Mouse (Mus musculus) neural tube, embryonic 15.5 days (tissue): ENCODE results near the gene Pnma5. TPM values are rescaled to one million over a fixed set of nuclear protein-coding genes. Genes with fewer than 3 reads are reported as not detected.
"Not testable (repeated sequence)": the region's sequence is repeated elsewhere in the genome, so short reads cannot be mapped to it uniquely, and the experiment has no call there.

Experiments
- ATAC-seq: fragments of 200-750 bp; cut with Nextera tagmentation; 2 replicates; pipeline ENCODE4 v1.8.0; 2017; ENCODE audit warnings: mild to moderate bottlenecking, moderate TSS enrichment, moderate library complexity; ENCODE audit not compliant: low FRiP score
- H3K27ac ChIP-seq: fragments of 300-500 bp; sonication (generic); replicated peaks from 2 replicates; pipeline ENCODE4 v1.5.1; 2015; ENCODE audit warnings: mild to moderate bottlenecking, inconsistent platforms
- H3K27me3 ChIP-seq: fragments of 300-500 bp; sonication (generic); replicated peaks from 2 replicates; pipeline ENCODE4 v1.6.1; 2015; ENCODE audit warnings: inconsistent platforms
- H3K36me3 ChIP-seq: fragments of 300-500 bp; sonication (generic); 2 replicates; pipeline ENCODE4 v1.6.1; 2015; ENCODE audit warnings: inconsistent platforms
- H3K4me1 ChIP-seq: fragments of 300-500 bp; sonication (generic); 2 replicates; pipeline ENCODE4 v1.6.1; 2015; ENCODE audit warnings: inconsistent platforms
- H3K4me2 ChIP-seq: fragments of 300-500 bp; sonication (generic); 2 replicates; pipeline ENCODE4 v1.6.1; 2015; ENCODE audit warnings: inconsistent platforms, mild to moderate bottlenecking, moderate library complexity
- H3K4me3 ChIP-seq: fragments of 300-500 bp; sonication (generic); replicated peaks from 2 replicates; pipeline ENCODE4 v1.5.1; 2015; ENCODE audit warnings: mild to moderate bottlenecking, inconsistent platforms
- H3K9ac ChIP-seq: fragments of 300-500 bp; sonication (generic); replicated peaks from 2 replicates; pipeline ENCODE4 v1.6.1; 2015; ENCODE audit warnings: mild to moderate bottlenecking, inconsistent platforms
- H3K9me3 ChIP-seq: fragments of 300-500 bp; sonication (generic); replicated peaks from 2 replicates; pipeline ENCODE4 v1.6.1; 2016; ENCODE audit warnings: inconsistent platforms
- WGBS: fragments of 180-500 bp; shearing (Covaris S2); methylation state at CpG from one replicate; pipeline ENCODE4 v1.1.7; 2015; ENCODE audit warnings: mixed read lengths; 5-methylcytosine and 5-hydroxymethylcytosine counted together
- polyA plus RNA-seq: library from polyadenylated mRNA; unstranded; fragments of >200 nt; fragmentation: Nextera tagmentation; extraction: Ambion mirVana; gene quantifications from 2 replicates; pipeline ENCODE4 v1.2.1, GENCODE M21; 2015

Pnma5 gene
- 0.23 TPM in 2 replicates for polyA plus RNA-seq

DNA sequence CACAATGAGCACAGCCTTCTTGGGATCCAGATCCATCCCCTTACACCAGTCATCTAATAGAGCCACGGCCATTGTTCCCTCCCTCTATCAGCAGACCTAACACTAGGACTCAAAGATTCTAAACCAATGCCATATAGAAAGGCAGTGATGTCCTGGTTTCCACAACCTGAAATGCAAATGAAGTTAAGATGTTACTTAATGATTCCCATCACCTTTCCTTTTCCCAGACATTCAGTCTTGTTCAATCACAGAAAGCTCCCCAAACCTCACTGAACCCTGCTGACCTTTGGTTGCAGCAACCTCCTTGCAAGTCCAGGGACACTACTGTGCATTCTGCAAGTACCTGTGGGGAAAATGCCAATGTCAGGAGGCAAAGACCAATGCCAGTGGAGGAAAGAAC is at the start of gene Pnma5:
Gene Pnma5 (minus strand): TSS at position 101 of the 400 bp plus-strand sequence.
- Histone ChIP-seq H3K27ac (no peak within 1 kb of the TSS), H3K27me3 (no peaks in the 10 kb centered on the region), H3K9ac (no peak within 1 kb of the TSS), H3K9me3 (no peaks in the 10 kb centered on the region), H3K4me2 (no peak within 1 kb of the TSS), H3K36me3 (no peaks in the 10 kb centered on the region), H3K4me3 (no peak within 1 kb of the TSS), H3K4me1 (no peaks in the 10 kb centered on the region)
- ATAC-seq, result no peak
- WGBS, result 78% methylated on average over 1 of the region's 1 CpGs

GRCm38 (mm10) chrX:73082267-73083055 is 45.6 kb upstream of the Pnma5 start, which contains the start of gene Xlr4a:
Gene Xlr4a, minus strand, starts transcription at chrX:73082478.
- 86% methylated on average over 18 of the region's 19 CpGs for WGBS
- not testable (repeated sequence) for H3K4me1 ChIP-seq, H3K36me3 ChIP-seq, H3K9me3 ChIP-seq, ATAC-seq, H3K27me3 ChIP-seq, H3K9ac ChIP-seq, H3K27ac ChIP-seq, H3K4me3 ChIP-seq, H3K4me2 ChIP-seq

DNA sequence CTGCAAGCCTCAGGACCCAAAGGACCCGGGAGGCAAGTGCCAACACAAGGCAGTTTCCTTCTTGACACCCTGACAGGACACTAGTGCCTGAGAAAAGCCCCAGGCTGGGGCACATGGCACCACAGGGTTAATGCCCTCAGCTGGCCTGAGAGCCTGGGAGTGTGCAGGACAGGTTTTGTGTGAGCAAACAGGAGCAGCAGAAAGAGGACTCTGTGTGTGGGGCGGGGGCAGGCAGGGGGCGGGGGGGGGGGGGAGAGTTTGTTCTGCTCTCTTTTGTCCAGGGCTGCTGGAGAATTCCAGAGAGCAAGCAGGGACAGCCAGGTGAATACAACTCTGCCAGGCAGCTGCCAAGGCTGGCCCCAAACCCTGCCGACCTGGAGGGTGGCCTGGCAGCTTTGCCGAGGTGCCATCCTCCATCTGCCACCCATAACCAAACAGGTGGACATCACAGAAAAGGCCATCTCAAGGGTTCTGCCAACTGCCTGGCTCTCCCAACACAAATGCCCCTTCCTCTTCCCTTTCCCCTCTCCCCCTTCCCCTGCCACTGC is 29.9 kb upstream of the Pnma5 start:
- H3K4me1 ChIP-seq, result 0 out of 2 replicates have a peak, but pooled peaks cover 10% of the 10 kb centered on the region
- not testable (repeated sequence) for H3K9ac ChIP-seq, H3K27ac ChIP-seq, ATAC-seq, H3K4me2 ChIP-seq, H3K4me3 ChIP-seq, H3K36me3 ChIP-seq, H3K9me3 ChIP-seq, H3K27me3 ChIP-seq
- WGBS, result no CpG with 5 or more reads among the region's 5 CpGs

GRCm38 (mm10) chrX:73064415-73064793 is 27.5 kb upstream of the Pnma5 start, which contains the start of gene Pnma3:
Gene Pnma3, plus strand, starts transcription at chrX:73064787.
- Histone ChIP-seq H3K36me3 (no peaks in the 10 kb centered on the region), H3K4me3 (peak within 1 kb of the TSS; percentile 43), H3K4me1 (0 out of 2 replicates have a peak, but pooled peaks cover 10% of the 10 kb centered on the region), H3K9ac (peak within 1 kb of the TSS; percentile 45), H3K4me2 (peak within 1 kb of the TSS; percentile 65), H3K9me3 (no peaks in the 10 kb centered on the region), H3K27ac (peak within 1 kb of the TSS; percentile 24; the same call in 1 of the 2 replicates), H3K27me3 (no peaks in the 10 kb centered on the region)
- peak; percentile 72 for ATAC-seq
- WGBS, result 33% methylated on average over 7 of the region's 7 CpGs

GRCm38 (mm10) chrX:73063512-73064414 is 26.9 kb upstream of the Pnma5 start:
- no peaks in the 10 kb centered on the region for H3K27me3 ChIP-seq
- no peaks in the 10 kb centered on the region for H3K36me3 ChIP-seq
- H3K9me3 ChIP-seq, result no peaks in the 10 kb centered on the region
- peak overlapping the region; percentile 43 for H3K4me3 ChIP-seq
- peak; percentile 95 for ATAC-seq
- H3K27ac ChIP-seq, result peak overlapping the region; percentile 24; the same call in 1 of the 2 replicates
- peak overlapping the region; percentile 65 for H3K4me2 ChIP-seq
- 29% methylated on average over 24 of the region's 24 CpGs for WGBS
- H3K9ac ChIP-seq, result peak overlapping the region; percentile 45
- H3K4me1 ChIP-seq, result 0 out of 2 replicates have a peak, but pooled peaks cover 10% of the 10 kb centered on the region

DNA sequence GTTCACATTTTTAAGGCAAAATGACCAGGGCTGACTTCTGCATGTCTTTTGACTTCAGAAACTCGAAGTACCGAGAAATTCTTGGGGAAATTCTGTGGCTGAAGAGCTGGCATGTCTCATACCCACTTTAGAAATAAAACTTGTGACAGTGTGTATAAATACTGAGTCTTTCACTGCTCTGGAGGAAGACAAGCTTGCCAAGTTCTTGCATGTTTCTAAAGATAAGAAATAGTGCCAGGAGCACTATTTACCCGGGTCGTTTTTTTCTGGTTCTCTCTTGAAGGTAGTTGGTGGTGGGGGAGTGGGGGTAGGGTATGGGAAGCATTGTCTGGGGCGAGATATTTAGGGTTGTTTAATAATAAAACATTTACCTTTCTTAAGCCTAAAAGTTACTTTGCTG is 25.4 kb upstream of the Pnma5 start:
- Histone ChIP-seq H3K9ac (no peak overlapping the region), H3K4me3 (no peak overlapping the region), H3K36me3 (no peaks in the 10 kb centered on the region), H3K9me3 (no peaks in the 10 kb centered on the region), H3K4me1 (0 out of 2 replicates have a peak, but pooled peaks cover 10% of the 10 kb centered on the region), H3K27me3 (no peaks in the 10 kb centered on the region), H3K4me2 (no peak overlapping the region), H3K27ac (no peak overlapping the region)
- 52% methylated on average over 5 of the region's 5 CpGs for WGBS
- ATAC-seq, result no peak

GRCm38 (mm10) chrX:73061528-73061927 is 24.6 kb upstream of the Pnma5 start:
- 0 out of 2 replicates have a peak, but pooled peaks cover 10% of the 10 kb centered on the region for H3K4me1 ChIP-seq
- H3K36me3 ChIP-seq, result no peaks in the 10 kb centered on the region
- no peak overlapping the region for H3K27ac ChIP-seq
- 72% methylated on average over 1 of the region's 1 CpGs for WGBS
- H3K4me2 ChIP-seq, result no peak overlapping the region
- ATAC-seq, result no peak
- no peaks in the 10 kb centered on the region for H3K9me3 ChIP-seq
- no peak overlapping the region for H3K9ac ChIP-seq
- H3K27me3 ChIP-seq, result no peaks in the 10 kb centered on the region
- H3K4me3 ChIP-seq, result no peak overlapping the region

DNA sequence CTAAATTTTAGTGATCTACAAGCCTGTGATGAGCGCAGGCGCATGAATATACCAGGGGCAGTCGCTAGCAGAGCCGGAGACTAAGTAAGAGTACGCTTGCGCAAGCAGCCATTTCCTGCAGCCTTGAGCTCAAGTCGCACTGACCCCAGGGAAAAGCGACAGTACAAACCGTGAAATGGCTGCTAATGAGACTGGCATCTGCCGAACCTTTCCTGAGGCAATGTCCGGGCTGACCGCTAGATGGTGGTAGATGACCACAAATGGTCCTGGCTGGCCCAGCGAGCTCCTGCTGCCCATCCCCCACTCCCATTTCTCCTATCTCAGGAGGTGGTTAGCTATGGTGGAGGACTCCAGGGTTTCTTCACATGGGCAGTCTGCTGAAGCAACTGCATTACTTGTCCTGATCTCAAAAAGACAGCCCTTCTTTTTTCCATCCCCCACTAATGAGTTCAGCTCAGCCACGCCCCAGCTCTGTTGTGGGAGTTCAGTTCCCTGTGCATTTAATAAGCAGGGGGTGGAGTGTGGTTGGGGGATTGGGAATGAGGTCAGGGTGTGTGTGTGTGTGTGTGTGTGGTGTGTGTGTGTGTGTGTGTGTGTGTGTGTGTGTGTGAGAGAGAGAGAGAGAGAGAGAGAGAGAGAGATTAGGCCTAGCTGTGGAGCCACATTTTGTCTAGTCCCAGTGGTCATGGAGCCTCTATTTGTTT is 17.1 kb upstream of the Pnma5 start:
- WGBS, result 20% methylated on average over 14 of the region's 14 CpGs
- peak; percentile 98 for ATAC-seq

DNA sequence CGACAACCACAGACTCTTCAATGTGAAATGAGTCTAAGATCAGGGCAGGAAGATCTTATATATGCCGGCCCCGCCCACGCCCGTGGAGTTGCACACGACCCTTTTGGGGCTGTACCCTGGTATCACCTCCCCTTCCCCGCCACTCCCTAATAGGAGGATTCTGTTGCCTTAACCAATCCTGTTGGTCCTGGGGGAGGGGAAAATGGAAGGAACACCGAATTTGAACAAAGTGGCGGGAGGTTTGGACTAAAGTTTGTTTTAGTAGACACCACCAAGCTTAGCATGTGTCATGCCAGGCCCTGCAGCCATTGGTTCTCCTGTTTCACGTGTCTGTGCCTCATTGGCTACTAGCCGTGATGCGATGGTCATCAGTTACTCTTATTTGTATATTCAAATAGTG is 2.8 kb upstream of the Pnma5 start:
- Histone ChIP-seq H3K27me3 (no peaks in the 10 kb centered on the region), H3K9ac (no peak overlapping the region), H3K4me3 (no peak overlapping the region), H3K27ac (no peak overlapping the region), H3K9me3 (no peaks in the 10 kb centered on the region), H3K4me2 (no peak overlapping the region), H3K36me3 (no peaks in the 10 kb centered on the region), H3K4me1 (no peaks in the 10 kb centered on the region)
- WGBS, result 93% methylated on average over 12 of the region's 12 CpGs
- no peak for ATAC-seq

More for the DNA sequence above, 17.1 kb upstream of the Pnma5 start:
- Histone ChIP-seq H3K4me3 (0 out of 2 replicates have a peak overlapping the region, but pooled peaks have one; percentile 5), H3K27ac (peak overlapping the region; percentile 73), H3K4me2 (peak overlapping the region; percentile 36), H3K9ac (no peak overlapping the region), H3K4me1 (peaks cover 2% of the 10 kb centered on the region; the same call in 1 of the 2 replicates), H3K27me3 (no peaks in the 10 kb centered on the region), H3K36me3 (no peaks in the 10 kb centered on the region), H3K9me3 (no peaks in the 10 kb centered on the region)

DNA sequence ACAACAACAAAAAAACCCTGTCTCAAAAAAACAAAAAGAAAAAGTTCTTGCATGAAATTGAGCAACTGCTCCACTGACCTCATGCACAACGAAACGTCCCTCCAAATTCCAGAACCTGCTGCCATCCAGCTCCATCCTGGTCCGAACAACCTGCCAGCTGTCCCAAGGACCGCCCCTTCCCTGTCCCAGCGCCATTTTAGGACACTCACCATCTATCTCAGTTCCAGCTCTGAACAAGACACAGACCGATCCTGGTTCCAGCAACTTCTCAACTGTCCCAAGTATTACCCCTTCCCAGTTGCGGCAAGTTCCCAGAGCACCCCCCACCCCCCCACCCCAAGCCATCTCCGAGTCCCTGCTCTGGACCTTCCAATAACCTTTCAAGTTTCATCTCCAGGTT is 1.9 kb upstream of the Pnma5 start:
- no peaks in the 10 kb centered on the region for H3K27me3 ChIP-seq
- no peak for ATAC-seq
- 84% methylated on average over 8 of the region's 8 CpGs for WGBS

GRCm38 (mm10) chrX:73012846-73013245 is 24.1 kb downstream of the Pnma5 start:
- H3K4me1 ChIP-seq, result no peaks in the 10 kb centered on the region
- no peak overlapping the region for H3K4me3 ChIP-seq
- ATAC-seq, result no peak
- H3K27ac ChIP-seq, result no peak overlapping the region
- no peaks in the 10 kb centered on the region for H3K9me3 ChIP-seq
- 42% methylated on average over 4 of the region's 4 CpGs for WGBS
- no peak overlapping the region for H3K9ac ChIP-seq
- no peaks in the 10 kb centered on the region for H3K36me3 ChIP-seq
- no peak overlapping the region for H3K4me2 ChIP-seq
- H3K27me3 ChIP-seq, result no peaks in the 10 kb centered on the region

More for the DNA sequence above, 1.9 kb upstream of the Pnma5 start:
- no peaks in the 10 kb centered on the region for H3K9me3 ChIP-seq
- no peak overlapping the region for H3K4me2 ChIP-seq
- H3K9ac ChIP-seq, result no peak overlapping the region
- no peaks in the 10 kb centered on the region for H3K4me1 ChIP-seq
- H3K4me3 ChIP-seq, result no peak overlapping the region
- H3K27ac ChIP-seq, result no peak overlapping the region
- no peaks in the 10 kb centered on the region for H3K36me3 ChIP-seq
